ENCODE assay signal across 23 mouse cellular contexts in genomic region chr9:73319704-73320307, GRCm38 (mm10).
DNase-seq lines count a peak whose midpoint lies in the region; ATAC-seq and TF ChIP-seq lines count a peak whose summit lies in the region.
"Had no signal": no experiment of that assay in that cellular context is flagged by ENCODE, and none has a peak within 500 bp of the region (broad histone marks: within the 10 kb centered on the region; RNA-seq: fewer than 3 reads in every experiment).

No protein-coding gene starts in this region.

- no peaks in the 10 kb centered on the region for H3K36me3 ChIP-seq in liver, adult 2 months (ENCODE audit: control insufficient read depth, insufficient read depth, low read length)
- no peaks in the 10 kb centered on the region for H3K36me3 ChIP-seq in liver, embryonic 12.5 days
- no peaks in the 10 kb centered on the region for H3K36me3 ChIP-seq in intestine, embryonic 15.5 days
- no peaks in the 10 kb centered on the region for H3K36me3 ChIP-seq in stomach, embryonic 15.5 days
- H3K36me3 ChIP-seq: embryonic facial prominence, embryonic 13.5 days; liver, embryonic 15.5 days; midbrain, embryonic 15.5 days had no signal

- 0 out of 2 replicates have a peak, but pooled peaks cover 5% of the 10 kb centered on the region for H3K9me3 ChIP-seq in liver, embryonic 12.5 days (replicated peaks)
- H3K9me3 ChIP-seq in intestine, embryonic 15.5 days = no peaks in the 10 kb centered on the region
- no peaks in the 10 kb centered on the region for H3K9me3 ChIP-seq in stomach, embryonic 15.5 days
- H3K9me3 ChIP-seq: embryonic facial prominence, embryonic 13.5 days; liver, embryonic 15.5 days; megakaryocyte, embryonic 14.5 days; midbrain, embryonic 15.5 days had no signal

- no peak for TF ChIP-seq CTCF in liver, adult 2 months (IDR thresholded peaks at IDR 0.05; ENCODE audit: low read depth, low read length)

- no peak overlapping the region for H3K4me2 ChIP-seq in liver, embryonic 12.5 days
- H3K4me2 ChIP-seq in intestine, embryonic 15.5 days (replicated peaks) = no peak overlapping the region
- H3K4me2 ChIP-seq in stomach, embryonic 15.5 days = no peak overlapping the region
- H3K4me2 ChIP-seq: embryonic facial prominence, embryonic 13.5 days; liver, embryonic 15.5 days; midbrain, embryonic 15.5 days had no signal

- peaks cover 4% of the 10 kb centered on the region for H3K4me1 ChIP-seq in liver, adult 2 months (ENCODE audit: control insufficient read depth, insufficient read depth, low read length)
- no peaks in the 10 kb centered on the region for H3K4me1 ChIP-seq in liver, embryonic 12.5 days
- H3K4me1 ChIP-seq in intestine, embryonic 15.5 days (replicated peaks) = no peaks in the 10 kb centered on the region
- H3K4me1 ChIP-seq in stomach, embryonic 15.5 days = no peaks in the 10 kb centered on the region
- H3K4me1 ChIP-seq: embryonic facial prominence, embryonic 13.5 days; liver, embryonic 15.5 days; midbrain, embryonic 15.5 days had no signal

- no peak for DNase-seq in frontal cortex, adult 2 months (ENCODE audit: extremely low spot score in 1 of 2, low spot score in 1 of 2)
- peak; percentile 89 for DNase-seq in liver, adult 2 months (ENCODE audit: extremely low read depth, low read depth, low spot score)
- no peak for DNase-seq in cerebellum, adult 18-20 months
- DNase-seq: adrenal gland, adult 8-10 months; cerebellum, postnatal 10 days; heart, postnatal 4 days; kidney, adult 9 months; kidney, postnatal 36 days; layer of hippocampus, adult 9-11 months; right cerebral cortex, postnatal 14 days; thymus, postnatal 25 days had no signal

- no peaks in the 10 kb centered on the region for H3K79me2 ChIP-seq in liver, adult 2 months (ENCODE audit: control insufficient read depth, insufficient read depth, low read length)

- ATAC-seq in frontal cortex, adult (ENCODE audit: low TSS enrichment) = 0 out of 2 replicates have a peak, but pooled peaks have one; percentile 16
- ATAC-seq in liver, embryonic 12.5 days = no peak
- ATAC-seq in intestine, embryonic 15.5 days = peak; percentile 85
- peak; percentile 89 for ATAC-seq in stomach, embryonic 15.5 days (ENCODE audit: insufficient read depth, low FRiP score, low read depth)
- ATAC-seq: CD4-positive, CD25-positive, alpha-beta regulatory T cell, adult 4 months; forebrain, embryonic 16.5 days; midbrain, embryonic 15.5 days; Patski had no signal

- no peak overlapping the region for H3K27ac ChIP-seq in liver, adult 2 months (replicated peaks; ENCODE audit: insufficient read depth, low read depth, low read length)
- no peak overlapping the region for H3K27ac ChIP-seq in liver, embryonic 12.5 days
- no peak overlapping the region for H3K27ac ChIP-seq in intestine, embryonic 15.5 days
- no peak overlapping the region; the same call in 1 of the 2 replicates for H3K27ac ChIP-seq in stomach, embryonic 15.5 days
- H3K27ac ChIP-seq: embryonic facial prominence, embryonic 13.5 days; liver, embryonic 15.5 days; midbrain, embryonic 15.5 days had no signal

- no peak overlapping the region for H3K4me3 ChIP-seq in liver, adult 2 months (ENCODE audit: insufficient read depth, low read depth, low read length)
- no peak overlapping the region for H3K4me3 ChIP-seq in liver, embryonic 12.5 days
- H3K4me3 ChIP-seq in intestine, embryonic 15.5 days (replicated peaks) = no peak overlapping the region
- no peak overlapping the region for H3K4me3 ChIP-seq in stomach, embryonic 15.5 days (replicated peaks)
- H3K4me3 ChIP-seq: embryonic facial prominence, embryonic 13.5 days; liver, embryonic 15.5 days; megakaryocyte, embryonic 14.5 days; midbrain, embryonic 15.5 days; myocyte had no signal

- H3K9ac ChIP-seq in liver, adult 2 months (ENCODE audit: low read depth, low read length) = no peak overlapping the region
- H3K9ac ChIP-seq in liver, embryonic 12.5 days = no peak overlapping the region
- no peak overlapping the region for H3K9ac ChIP-seq in intestine, embryonic 15.5 days
- H3K9ac ChIP-seq in stomach, embryonic 15.5 days = no peak overlapping the region
- H3K9ac ChIP-seq: embryonic facial prominence, embryonic 13.5 days; liver, embryonic 15.5 days; midbrain, embryonic 15.5 days had no signal

- H3K27me3 ChIP-seq in liver, adult 2 months (ENCODE audit: control insufficient read depth, insufficient read depth, low read length) = no peaks in the 10 kb centered on the region; the same call in 1 of the 2 replicates
- H3K27me3 ChIP-seq in liver, embryonic 12.5 days (replicated peaks) = no peaks in the 10 kb centered on the region
- H3K27me3 ChIP-seq in intestine, embryonic 15.5 days (replicated peaks) = no peaks in the 10 kb centered on the region
- no peaks in the 10 kb centered on the region for H3K27me3 ChIP-seq in stomach, embryonic 15.5 days (replicated peaks)
- H3K27me3 ChIP-seq: embryonic facial prominence, embryonic 13.5 days; liver, embryonic 15.5 days; megakaryocyte, embryonic 14.5 days; midbrain, embryonic 15.5 days; Patski had no signal

- 17% methylated on average over 2 of the region's 2 CpGs for WGBS in liver, adult 2 months
- WGBS in liver, embryonic 12.5 days (ENCODE audit: insufficient replicate concordance) = 62% methylated on average over 2 of the region's 2 CpGs
- WGBS in intestine, embryonic 15.5 days = 38% methylated on average over 2 of the region's 2 CpGs
- 38% methylated on average over 2 of the region's 2 CpGs for WGBS in stomach, embryonic 15.5 days

- TF ChIP-seq POLR2A in liver, adult 2 months (IDR thresholded peaks at IDR 0.05; ENCODE audit: extremely low read depth, insufficient read depth, low read length) = no peak
